Mouse (Mus musculus) heart, postnatal 14 days (tissue): Measurements from ENCODE around the gene Gm20388. TPM values are rescaled to one million over a fixed set of nuclear protein-coding genes. Genes with fewer than 3 reads are reported as not detected.
A peak's percentile ranks its signal among the peaks of the same experiment; 100 is the strongest.

Experiments
- DNase-seq, 2 experiments: peaks; one replicate each; pipeline ENCODE4 v3.0.0; 2021 to 2022
- intact Hi-C: fragments of 180-260 bp; cut with DNase I; formaldehyde crosslinking; loops from one replicate; pipeline ENCODE4 v1.15.1; 2025
- total RNA-seq, 2 experiments: library from RNA; stranded (reverse); gene quantifications; 2 replicates each; pipeline ENCODE4 v1.2.3; 2021

Gm20388 gene
- total RNA-seq, 2 experiments from 2014 or later, result 0.24 TPM; not detected in 1

GRCm38 (mm10) chr8:121751407-121751806 lies 1840.8 kb downstream of the Gm20388 start:
- peak; percentile 42 to 72 for DNase-seq
- intact Hi-C loops, result no loop called here

GRCm38 (mm10) chr8:121758470-121758869 lies 1847.8 kb downstream of the Gm20388 start:
- intact Hi-C loops, result no loop called here
- no peak for DNase-seq

GRCm38 (mm10) chr8:121760484-121760883 lies 1849.8 kb downstream of the Gm20388 start:
- intact Hi-C loops, result no loop called here
- DNase-seq, result no peak

- intact Hi-C loops, result no loop called here
- peak; percentile 19 to 55 for DNase-seq
These were observed 1850.8 kb downstream of the Gm20388 start for GRCm38 (mm10) chr8:121761480-121761879.

GRCm38 (mm10) chr8:121762999-121763699 lies 1852.5 kb downstream of the Gm20388 start:
- DNase-seq, result no peak
- intact Hi-C loops, result no loop called here

GRCm38 (mm10) chr8:121763700-121764013 lies 1853.0 kb downstream of the Gm20388 start:
- no peak for DNase-seq
- intact Hi-C loops, result no loop called here

- intact Hi-C loops, result no loop called here
- DNase-seq, result no peak
These were observed 1855.0 kb downstream of the Gm20388 start for GRCm38 (mm10) chr8:121765594-121766138.

- DNase-seq, result no peak
- intact Hi-C loops, result no loop called here
These were observed 1858.5 kb downstream of the Gm20388 start for GRCm38 (mm10) chr8:121769095-121769494.

- intact Hi-C loops, result no loop called here
- no peak for DNase-seq
These were observed 1859.0 kb downstream of the Gm20388 start for GRCm38 (mm10) chr8:121769621-121770020.

- intact Hi-C loops, result no loop called here
- no peak for DNase-seq
These were observed 1860.5 kb downstream of the Gm20388 start for GRCm38 (mm10) chr8:121770845-121771752.

- intact Hi-C loops, result no loop called here
- no peak for DNase-seq
These were observed 1863.2 kb downstream of the Gm20388 start for GRCm38 (mm10) chr8:121773876-121774275.

GRCm38 (mm10) chr8:121782493-121782892 lies 1871.9 kb downstream of the Gm20388 start:
- intact Hi-C loops, result no loop called here
- DNase-seq, result no peak

GRCm38 (mm10) chr8:121786542-121786941 lies 1875.9 kb downstream of the Gm20388 start:
- intact Hi-C loops, result no loop called here
- peak in 1 of 2 experiments; percentile 34 for DNase-seq

- intact Hi-C loops, result no loop called here
- no peak for DNase-seq
These were observed 1878.1 kb downstream of the Gm20388 start for GRCm38 (mm10) chr8:121788786-121789185.

- intact Hi-C loops, result no loop called here
- no peak for DNase-seq
These were observed 1881.5 kb downstream of the Gm20388 start for GRCm38 (mm10) chr8:121792159-121792558.

- intact Hi-C loops, result no loop called here
- DNase-seq, result no peak
These were observed 1882.0 kb downstream of the Gm20388 start for GRCm38 (mm10) chr8:121792627-121793026.

- DNase-seq, result no peak
- intact Hi-C loops, result no loop called here
These were observed 1883.5 kb downstream of the Gm20388 start for GRCm38 (mm10) chr8:121794151-121794550.

- DNase-seq, result no peak
- intact Hi-C loops, result no loop called here
These were observed 1884.8 kb downstream of the Gm20388 start for GRCm38 (mm10) chr8:121795461-121795860.

GRCm38 (mm10) chr8:121796406-121796805 lies 1885.8 kb downstream of the Gm20388 start:
- DNase-seq, result no peak
- intact Hi-C loops, result no loop called here

- no peak for DNase-seq
- intact Hi-C loops, result no loop called here
These were observed 1887.8 kb downstream of the Gm20388 start for GRCm38 (mm10) chr8:121798401-121798800.

GRCm38 (mm10) chr8:121804829-121805228 lies 1894.2 kb downstream of the Gm20388 start:
- intact Hi-C loops, result no loop called here
- no peak for DNase-seq
